10 mouse cellular contexts compared by ENCODE assay signal in the genomic region with DNA sequence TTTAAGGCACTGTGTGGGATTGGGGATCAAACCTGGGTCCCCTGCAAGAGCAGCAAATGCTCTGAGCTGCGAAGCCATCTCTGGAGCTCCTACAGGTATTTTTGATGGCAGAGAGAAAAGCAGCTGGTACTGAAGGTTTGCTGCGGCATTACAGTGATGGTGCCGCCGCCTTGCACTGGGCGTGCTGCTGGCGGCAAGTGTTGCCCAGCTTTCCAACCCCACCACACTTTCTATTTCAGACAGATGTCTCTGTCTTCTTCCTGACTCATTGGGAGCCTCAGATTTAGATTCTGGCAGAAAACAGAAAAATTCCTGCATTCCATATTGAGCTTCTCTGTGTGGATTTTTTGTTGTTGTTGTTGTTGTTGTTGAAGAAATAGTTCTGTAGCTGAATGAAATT.
"Had no signal": no experiment of that assay in that cellular context is flagged by ENCODE, and none has a peak within 500 bp of the region (broad histone marks: within the 10 kb centered on the region; RNA-seq: fewer than 3 reads in every experiment).

No protein-coding gene starts in this region.

- DNase-seq: kidney, adult 18-20 months; kidney, adult 9 months; kidney, postnatal 14 days; layer of hippocampus, adult 9-11 months; layer of hippocampus, postnatal 36 days; liver, postnatal 0 days; lung, embryonic 14.5 days; thymus, adult 2 months; thymus, postnatal 14 days; thymus, postnatal 4 days had no signal
